Mouse (Mus musculus) lung, adult 18-20 months (tissue): ENCODE data around the gene Crebl2.

Experiments used
- DNase-seq, 2 experiments: peaks; one replicate each; pipeline ENCODE4 v3.0.0; 2022; ENCODE audit warnings: mixed read lengths in 2 of 2

Gene Crebl2

GRCm38 (mm10) chr6:134822844-134823243, 7.1 kb upstream of the Crebl2 start:
- no peak for DNase-seq

- DNase-seq = no peak
Observed at GRCm38 (mm10) chr6:134830776-134831175, 822 bp downstream of the Crebl2 start.

- no peak for DNase-seq
Observed at GRCm38 (mm10) chr6:134834585-134835251, 4.8 kb downstream of the Crebl2 start.

- DNase-seq = no peak
Observed at GRCm38 (mm10) chr6:134838111-134838510, 8.2 kb downstream of the Crebl2 start.

- no peak for DNase-seq
Observed at GRCm38 (mm10) chr6:134840346-134840745, 10.4 kb downstream of the Crebl2 start.

GRCm38 (mm10) chr6:134845726-134846125, 15.8 kb downstream of the Crebl2 start:
- DNase-seq = no peak

- no peak for DNase-seq
Observed at GRCm38 (mm10) chr6:134846308-134846707, 16.4 kb downstream of the Crebl2 start.

GRCm38 (mm10) chr6:134847550-134847949, 17.6 kb downstream of the Crebl2 start:
- DNase-seq = no peak

GRCm38 (mm10) chr6:134848197-134848890, 18.4 kb downstream of the Crebl2 start:
- DNase-seq = no peak

- DNase-seq = no peak
Observed at GRCm38 (mm10) chr6:134849461-134849860, 19.5 kb downstream of the Crebl2 start.

GRCm38 (mm10) chr6:134849985-134850384, 20.0 kb downstream of the Crebl2 start:
- no peak for DNase-seq

GRCm38 (mm10) chr6:134854782-134855181, 24.8 kb downstream of the Crebl2 start:
- DNase-seq = no peak

- no peak for DNase-seq
Observed at GRCm38 (mm10) chr6:134855926-134856325, 26.0 kb downstream of the Crebl2 start.

- no peak for DNase-seq
Observed at GRCm38 (mm10) chr6:134859021-134859420, 29.1 kb downstream of the Crebl2 start.

GRCm38 (mm10) chr6:134860275-134860674, 30.3 kb downstream of the Crebl2 start:
- no peak for DNase-seq

GRCm38 (mm10) chr6:134861386-134861785, 31.4 kb downstream of the Crebl2 start:
- DNase-seq = no peak

GRCm38 (mm10) chr6:134862671-134863104, 32.7 kb downstream of the Crebl2 start:
- no peak for DNase-seq

GRCm38 (mm10) chr6:134863146-134863545, 33.2 kb downstream of the Crebl2 start:
- DNase-seq = peak; percentile 89 to 92

- DNase-seq = no peak
Observed at GRCm38 (mm10) chr6:134866113-134866512, 36.2 kb downstream of the Crebl2 start.

- no peak for DNase-seq
Observed at GRCm38 (mm10) chr6:134867325-134867724, 37.4 kb downstream of the Crebl2 start.

- no peak for DNase-seq
Observed at GRCm38 (mm10) chr6:134870209-134870742, 40.3 kb downstream of the Crebl2 start.

- no peak for DNase-seq
Observed at GRCm38 (mm10) chr6:134870887-134871286, 40.9 kb downstream of the Crebl2 start.

GRCm38 (mm10) chr6:134872236-134872635, 42.3 kb downstream of the Crebl2 start:
- DNase-seq = no peak

GRCm38 (mm10) chr6:134873018-134873417, 43.1 kb downstream of the Crebl2 start:
- no peak for DNase-seq
